Mouse (Mus musculus) E14TG2a.4 (cell line): ENCODE measurements around the gene Twsg1.
A peak's percentile ranks its signal among the peaks of the same experiment; 100 is the strongest.

ENCODE experiments used
- H3K27me3 ChIP-seq: 2 replicates; pipeline ENCODE4 v1.6.1; 2014; ENCODE audit warnings: low read length, control low read depth; ENCODE audit not compliant: insufficient read depth
- H3K36me3 ChIP-seq: 2 replicates; pipeline ENCODE4 v1.6.1; 2014; ENCODE audit warnings: low read length, control low read depth; ENCODE audit not compliant: insufficient read depth
- H3K4me1 ChIP-seq: replicated peaks from 2 replicates; pipeline ENCODE4 v1.6.1; 2014; ENCODE audit warnings: low read depth, low read length, control low read depth
- H3K4me3 ChIP-seq: replicated peaks from 2 replicates; pipeline ENCODE4 v1.5.1; 2014; ENCODE audit warnings: mild to moderate bottlenecking, low read length
- H3K9me3 ChIP-seq: 2 replicates; pipeline ENCODE4 v1.6.1; 2014; ENCODE audit warnings: low read length, control low read depth
- CTCF ChIP-seq: conservative IDR thresholded peaks from 2 replicates; pipeline ENCODE4 v1.5.1; 2014; ENCODE audit warnings: low read length
- NANOG ChIP-seq: IDR thresholded peaks from 2 replicates; pipeline ENCODE4 v1.6.1; 2014; ENCODE audit warnings: borderline replicate concordance, low read length, mixed read lengths
- POU5F1 ChIP-seq: IDR thresholded peaks from 2 replicates; pipeline ENCODE4 v1.6.1; 2014; ENCODE audit warnings: low read length, borderline replicate concordance

Gene Twsg1

DNA sequence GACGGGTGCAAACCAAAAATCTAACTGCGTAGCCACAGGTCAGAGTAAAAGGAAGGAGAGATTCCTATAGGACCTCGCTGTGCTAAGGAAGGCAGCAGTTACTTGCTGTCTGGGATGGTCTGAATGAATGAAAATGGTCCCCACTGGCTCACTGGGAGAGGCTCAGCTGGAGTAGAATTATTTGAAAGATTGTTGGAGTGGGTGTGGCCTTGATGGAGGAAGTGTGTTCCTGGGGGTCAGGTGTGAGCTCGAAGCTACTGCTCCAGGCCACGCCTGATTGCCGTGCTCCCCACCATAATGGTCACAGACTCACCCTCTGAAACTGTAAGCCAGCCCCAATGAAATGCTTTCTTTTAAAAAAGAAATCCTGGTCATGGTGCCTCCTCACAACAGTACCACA is 9.8 kb downstream of the Twsg1 start:
- peaks cover 64% of the 10 kb centered on the region for H3K4me1 ChIP-seq
- H3K9me3 ChIP-seq: peaks cover under 1% of the 10 kb centered on the region; the same call in 1 of the 2 replicates
- TF ChIP-seq CTCF (no peak), POU5F1 (no peak), NANOG (no peak)
- peaks cover 42% of the 10 kb centered on the region for H3K36me3 ChIP-seq
- H3K4me3 ChIP-seq: peak overlapping the region; percentile 39
- H3K27me3 ChIP-seq: no peaks in the 10 kb centered on the region

DNA sequence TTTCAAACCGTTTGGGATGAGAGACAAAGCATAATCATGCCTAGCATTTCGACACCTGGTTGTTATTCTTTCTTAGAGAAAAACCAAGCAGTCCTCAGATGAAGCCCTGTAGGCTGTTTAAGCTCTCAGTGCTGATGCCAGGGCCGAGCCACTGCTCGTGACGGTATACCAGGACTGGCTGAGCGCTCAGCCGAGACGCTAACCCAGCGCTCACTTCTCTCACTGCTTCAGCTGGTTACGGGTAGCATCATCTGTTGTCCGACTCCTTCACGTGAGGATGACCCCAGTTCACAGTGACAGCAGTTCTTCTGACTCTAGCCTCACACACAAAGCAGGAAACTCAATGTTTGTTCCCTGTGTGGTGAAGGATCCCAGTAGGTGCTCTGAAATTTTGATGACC is 10.8 kb downstream of the Twsg1 start:
- Histone ChIP-seq H3K36me3 (peaks cover 39% of the 10 kb centered on the region), H3K4me1 (peaks cover 69% of the 10 kb centered on the region), H3K9me3 (no peaks in the 10 kb centered on the region), H3K27me3 (no peaks in the 10 kb centered on the region), H3K4me3 (no peak overlapping the region)
- TF ChIP-seq NANOG (no peak), POU5F1 (no peak), CTCF (no peak)

DNA sequence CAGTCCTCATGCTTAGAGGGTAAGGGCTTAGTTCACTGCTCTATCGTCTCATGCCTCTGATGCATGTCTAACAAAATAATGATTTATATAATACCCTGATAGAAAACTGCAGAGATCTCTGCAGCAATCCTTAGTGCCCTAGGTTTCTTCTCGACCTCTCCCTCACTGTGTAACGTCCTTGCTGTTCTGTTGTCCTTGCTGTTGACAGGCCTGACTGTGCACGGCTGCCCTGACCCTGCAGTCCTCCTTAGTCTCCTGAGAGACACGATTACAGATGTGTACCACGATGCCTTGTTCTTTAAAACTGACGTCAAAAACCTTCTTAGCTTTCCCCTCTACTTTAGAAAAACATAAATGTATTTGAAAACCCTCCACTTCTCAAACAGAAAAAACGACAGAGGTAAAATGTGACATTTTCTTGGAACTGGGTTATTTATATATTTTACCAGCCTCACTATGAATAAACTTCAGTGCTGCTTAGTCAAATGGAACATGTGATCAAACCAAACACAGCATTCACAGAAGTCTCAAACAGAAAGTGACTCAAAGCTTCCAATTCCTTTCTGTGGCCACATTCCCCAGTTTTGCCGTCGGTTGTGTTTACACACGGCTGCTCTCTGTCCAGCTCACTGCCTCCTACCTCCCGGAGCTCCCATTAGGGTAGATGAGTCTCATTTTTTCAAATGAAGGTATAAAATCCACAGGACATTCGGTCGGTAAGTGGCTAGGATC is 11.4 kb downstream of the Twsg1 start:
- TF ChIP-seq CTCF (no peak), NANOG (no peak), POU5F1 (no peak)
- Histone ChIP-seq H3K4me1 (peaks cover 69% of the 10 kb centered on the region), H3K27me3 (no peaks in the 10 kb centered on the region), H3K36me3 (peaks cover 38% of the 10 kb centered on the region), H3K9me3 (no peaks in the 10 kb centered on the region), H3K4me3 (no peak overlapping the region)

DNA sequence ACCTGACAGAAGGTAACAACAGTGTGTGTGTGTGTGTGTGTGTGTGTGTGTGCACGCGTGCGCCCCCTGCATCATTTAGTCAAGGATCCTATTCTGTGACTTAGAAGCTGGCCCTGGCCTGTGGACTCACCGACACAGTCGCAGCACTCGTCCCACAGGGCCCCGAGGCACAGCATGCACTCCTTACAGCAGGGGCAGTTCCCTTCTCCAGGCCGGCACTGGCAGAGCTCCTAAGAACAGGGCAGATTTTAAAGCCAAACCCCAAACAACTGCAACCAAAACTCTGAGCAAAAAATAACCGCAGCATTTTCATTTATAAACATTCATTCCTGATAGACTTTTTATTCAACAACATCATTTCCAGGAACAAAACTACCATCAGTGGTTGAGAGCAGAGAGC is 13.4 kb downstream of the Twsg1 start:
- H3K4me3 ChIP-seq: no peak overlapping the region
- TF ChIP-seq NANOG: no peak
- no peak for TF ChIP-seq CTCF
- TF ChIP-seq POU5F1: no peak
- no peaks in the 10 kb centered on the region for H3K27me3 ChIP-seq

DNA sequence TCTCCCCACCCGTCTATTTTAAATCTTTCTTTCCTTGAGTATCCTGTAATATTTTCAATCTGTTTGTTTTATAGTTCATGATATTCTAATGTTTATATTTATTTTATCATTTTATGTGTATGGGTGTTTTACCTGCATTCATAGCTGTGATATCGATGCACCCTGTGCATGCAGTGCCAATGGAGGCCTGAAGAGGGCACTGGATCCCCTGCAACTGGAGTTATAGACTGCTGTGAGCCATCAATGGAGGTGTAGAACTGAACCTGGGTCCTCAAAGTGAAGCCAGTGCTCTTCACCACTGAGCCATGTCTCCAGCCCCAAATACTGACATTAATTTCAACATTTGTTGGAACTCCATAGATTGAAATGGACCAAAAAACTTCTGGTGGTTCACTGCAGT is 17.3 kb downstream of the Twsg1 start:
- Histone ChIP-seq H3K36me3 (peaks cover 60% of the 10 kb centered on the region), H3K9me3 (no peaks in the 10 kb centered on the region), H3K4me1 (peaks cover 52% of the 10 kb centered on the region), H3K4me3 (no peak overlapping the region), H3K27me3 (no peaks in the 10 kb centered on the region)
- TF ChIP-seq POU5F1 (no peak), NANOG (no peak), CTCF (peak; percentile 97)

More for the DNA sequence above, 13.4 kb downstream of the Twsg1 start:
- H3K9me3 ChIP-seq: no peaks in the 10 kb centered on the region
- H3K4me1 ChIP-seq: peaks cover 66% of the 10 kb centered on the region
- H3K36me3 ChIP-seq: peaks cover 48% of the 10 kb centered on the region

DNA sequence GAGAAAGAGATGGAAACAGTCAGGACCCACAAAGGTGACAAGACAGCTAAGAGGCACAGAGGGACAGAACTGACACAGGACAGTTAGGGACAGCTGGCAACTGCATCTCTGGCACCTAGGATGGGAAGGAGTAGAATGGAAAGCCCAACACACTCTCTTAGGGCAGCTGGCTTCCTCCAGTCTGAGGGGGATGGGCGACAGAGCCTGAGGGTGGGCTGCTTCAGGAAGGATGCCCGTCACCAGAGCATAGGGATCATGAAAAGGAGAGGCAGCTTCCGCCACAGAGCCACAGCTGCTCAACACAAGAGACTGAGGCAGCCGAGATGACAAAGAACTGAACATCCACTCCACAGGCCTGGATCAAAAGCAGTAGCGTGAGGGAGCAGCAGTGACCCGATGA is 19.5 kb downstream of the Twsg1 start:
- no peaks in the 10 kb centered on the region for H3K9me3 ChIP-seq
- peaks cover 33% of the 10 kb centered on the region for H3K4me1 ChIP-seq
- H3K36me3 ChIP-seq: peaks cover 66% of the 10 kb centered on the region
- TF ChIP-seq NANOG (no peak), POU5F1 (no peak), CTCF (no peak)
- no peaks in the 10 kb centered on the region for H3K27me3 ChIP-seq
- no peak overlapping the region for H3K4me3 ChIP-seq

DNA sequence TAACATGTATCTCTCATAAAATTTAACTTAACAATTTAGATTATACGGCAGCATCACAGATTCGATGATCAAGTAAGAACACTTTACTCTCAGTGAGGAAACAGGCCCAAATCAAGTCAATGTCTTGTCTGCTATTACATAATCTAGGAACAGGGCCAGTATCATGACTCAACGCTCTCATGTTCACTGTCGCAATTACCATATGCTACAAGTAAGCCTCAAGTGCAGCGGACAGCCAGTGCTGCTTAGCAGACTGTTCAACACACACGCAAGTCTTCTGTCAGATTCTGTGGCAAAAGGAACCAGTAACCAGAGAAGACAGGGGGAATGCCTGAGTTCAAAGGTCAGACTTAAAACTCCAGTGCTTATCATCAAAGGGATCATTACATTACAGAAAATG is 20.1 kb downstream of the Twsg1 start:
- Histone ChIP-seq H3K27me3 (no peaks in the 10 kb centered on the region), H3K4me3 (no peak overlapping the region), H3K36me3 (peaks cover 67% of the 10 kb centered on the region), H3K4me1 (peaks cover 27% of the 10 kb centered on the region), H3K9me3 (no peaks in the 10 kb centered on the region)
- TF ChIP-seq CTCF: no peak
- no peak for TF ChIP-seq NANOG
- TF ChIP-seq POU5F1: no peak

DNA sequence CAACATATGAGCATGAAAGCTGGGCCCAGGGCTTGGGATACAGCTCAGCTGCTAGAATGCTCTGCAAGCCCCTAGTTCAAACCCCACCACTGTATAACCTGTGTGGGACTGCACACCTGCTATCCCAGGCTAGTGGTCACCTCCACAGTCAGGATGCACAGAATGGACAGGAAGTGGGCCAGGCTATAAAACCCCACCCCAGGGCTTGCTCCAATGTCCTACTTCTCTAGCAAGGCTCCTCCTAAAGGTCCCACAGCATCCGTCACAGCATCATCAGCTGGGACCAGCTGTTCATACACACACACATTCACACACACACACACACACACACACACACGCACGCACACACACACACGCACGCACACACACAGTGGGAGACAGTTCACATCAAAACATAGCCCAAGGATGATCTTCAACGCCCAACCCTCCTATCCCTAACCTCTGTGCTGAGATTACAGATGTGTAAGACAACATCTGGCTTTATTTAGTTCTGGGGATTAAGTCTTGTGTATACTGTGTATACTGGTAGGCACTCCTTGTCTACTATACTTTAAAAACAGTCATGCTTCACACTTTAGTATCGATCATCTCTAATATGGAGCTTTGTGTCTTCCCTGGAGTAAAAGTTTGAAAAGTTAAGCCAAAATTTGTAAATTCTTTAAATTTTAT is 20.7 kb downstream of the Twsg1 start:
- TF ChIP-seq POU5F1 (no peak), CTCF (no peak), NANOG (no peak)
- Histone ChIP-seq H3K4me3 (no peak overlapping the region), H3K4me1 (peaks cover 26% of the 10 kb centered on the region), H3K36me3 (peaks cover 72% of the 10 kb centered on the region), H3K27me3 (no peaks in the 10 kb centered on the region), H3K9me3 (no peaks in the 10 kb centered on the region)
